Mouse (Mus musculus): ENCODE data around the gene Tars2. TPM values are rescaled to one million over a fixed set of nuclear protein-coding genes. Genes with fewer than 3 reads are reported as not detected.

Gene Tars2
- total RNA-seq, 2 experiments from 2014 or later, result 38.0 to 39.8 TPM

DNA sequence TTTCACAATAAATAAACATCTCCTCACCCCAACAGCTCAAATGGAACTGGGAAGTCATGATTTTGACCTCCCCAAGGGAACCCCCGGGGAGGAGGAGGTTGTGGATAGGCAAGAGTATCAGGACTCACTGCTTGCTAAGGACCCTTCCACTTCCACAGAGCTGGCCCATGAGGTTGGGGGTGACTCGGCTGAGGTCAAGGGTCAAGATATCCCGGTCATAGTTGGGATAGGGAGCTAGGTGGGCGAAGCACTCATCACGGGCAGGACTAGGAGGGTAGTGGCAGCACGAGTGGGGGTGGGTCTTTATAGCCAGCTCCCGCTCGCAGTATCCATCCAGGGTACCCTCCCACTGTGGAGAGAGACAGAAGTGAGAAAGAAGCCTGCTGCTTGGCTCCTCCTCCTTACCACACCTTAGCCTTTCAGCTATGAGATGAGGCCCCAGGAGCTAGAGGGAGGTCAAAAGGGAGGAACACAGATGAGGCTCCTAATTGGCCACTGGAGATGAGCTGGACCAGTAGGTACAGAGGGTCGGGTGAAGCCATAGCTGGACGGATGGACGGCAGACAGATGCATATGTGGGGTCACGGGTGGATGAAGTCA lies 24.8 kb downstream of the Tars2 start:
- no peak for DNase-seq (ENCODE audit: low spot score in 2 of 2)

DNA sequence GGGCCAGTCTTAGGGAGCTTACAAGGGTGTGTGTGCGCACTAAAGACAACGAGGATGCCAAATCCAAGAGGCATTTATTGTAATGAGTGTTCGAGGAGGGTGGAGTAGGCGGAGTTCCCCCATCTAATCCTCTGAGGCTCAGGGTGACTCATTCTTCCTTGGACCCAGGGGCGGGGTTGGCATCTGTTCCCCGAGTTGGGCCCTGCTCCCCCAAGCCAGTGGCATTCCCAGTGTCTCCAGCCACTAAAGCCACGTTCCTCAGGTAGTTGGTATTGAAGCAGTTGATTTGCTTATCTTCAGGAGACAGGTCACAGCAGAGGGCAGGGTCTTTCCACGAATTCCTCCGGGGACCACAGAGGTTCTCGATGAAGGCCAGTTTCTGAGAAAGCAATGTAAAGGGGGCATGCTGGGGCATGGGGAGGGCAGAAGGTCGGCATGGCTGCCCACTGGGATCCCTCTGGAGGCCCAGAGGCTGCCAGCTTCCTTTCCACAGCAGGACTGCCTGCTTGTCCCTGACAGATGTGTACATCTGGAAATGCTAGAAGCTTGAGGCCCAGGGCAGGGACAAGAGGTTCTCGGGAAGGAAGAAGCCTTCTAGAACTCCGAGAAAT lies 25.8 kb downstream of the Tars2 start:
- DNase-seq (ENCODE audit: low spot score in 2 of 2), result no peak

DNA sequence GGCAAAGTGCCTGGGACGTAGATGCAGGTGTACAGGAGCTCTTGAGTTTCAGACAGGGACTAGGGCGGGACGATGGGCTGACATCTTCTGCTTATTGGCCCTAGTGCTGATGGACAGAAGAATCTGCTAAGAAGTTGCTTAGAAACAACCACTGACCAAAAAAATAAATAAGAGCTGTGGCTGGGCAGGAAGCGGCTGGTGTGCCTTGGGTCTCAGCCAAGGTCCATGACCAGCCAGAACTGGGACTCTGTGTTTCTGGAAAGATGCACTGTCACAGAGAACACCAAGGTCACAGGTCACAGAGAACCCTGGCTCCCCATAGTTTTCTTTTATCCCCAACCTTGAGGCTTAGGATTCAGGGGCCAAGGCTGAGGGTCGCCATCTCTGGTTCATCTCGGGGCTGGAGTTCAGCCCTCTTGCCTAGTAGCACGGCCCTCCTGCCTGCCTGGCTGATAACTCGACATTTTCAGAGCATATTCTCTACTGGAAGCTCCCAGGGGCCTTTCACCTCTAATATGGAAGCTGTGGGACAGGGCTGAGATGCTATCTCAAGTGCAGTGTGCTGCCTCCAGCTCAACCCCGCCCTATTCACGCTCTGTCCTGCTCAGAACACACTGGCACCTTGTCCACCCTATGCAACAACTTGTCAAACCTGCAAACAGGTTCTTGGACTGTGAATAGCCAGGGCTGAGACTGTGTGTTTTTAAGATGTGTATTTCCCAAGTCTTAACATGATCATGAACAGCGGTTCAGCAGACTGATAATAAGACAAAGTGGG lies 27.1 kb downstream of the Tars2 start:
- no peak for DNase-seq (ENCODE audit: low spot score in 2 of 2)

DNA sequence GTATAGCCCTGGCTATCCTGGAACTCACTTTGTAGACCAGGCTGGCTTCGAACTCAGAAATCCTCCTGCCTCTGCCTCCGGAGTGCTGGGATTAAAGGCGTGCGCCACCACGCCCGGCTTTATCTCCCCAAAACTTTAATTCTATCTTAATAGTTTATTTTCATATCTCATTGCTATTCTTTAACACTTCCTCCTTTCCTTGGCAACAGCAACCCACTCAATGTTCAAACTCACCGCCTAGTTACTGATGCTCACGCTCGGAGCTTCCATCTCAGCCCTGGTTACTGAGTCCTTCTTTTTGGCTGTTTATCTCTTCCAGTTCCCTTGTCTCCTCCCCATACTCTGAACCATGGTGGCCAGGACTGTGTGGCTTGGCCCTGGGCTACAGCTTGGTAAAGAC lies 27.7 kb downstream of the Tars2 start:
- no peak for DNase-seq (ENCODE audit: low spot score in 2 of 2)

DNA sequence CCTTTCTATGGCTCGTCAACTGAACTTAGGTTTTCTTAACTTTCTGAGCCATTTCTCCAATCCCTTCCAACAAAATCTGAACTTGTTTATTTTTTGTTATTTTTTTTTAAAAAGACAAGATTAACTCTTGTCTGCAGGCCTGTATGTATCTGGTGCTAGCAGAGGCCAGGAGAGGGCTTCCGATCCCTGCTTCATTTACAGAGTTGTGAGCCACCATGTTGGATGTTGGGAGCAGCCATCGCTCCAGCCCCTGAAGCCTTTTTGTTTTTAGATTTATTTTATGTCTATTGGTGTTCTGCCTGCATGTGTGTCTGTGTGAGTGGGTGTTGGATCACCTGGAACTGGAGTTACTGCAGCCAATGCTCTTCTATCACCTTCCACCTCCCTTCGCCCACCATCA lies 28.2 kb downstream of the Tars2 start:
- DNase-seq (ENCODE audit: low spot score in 2 of 2), result no peak

DNA sequence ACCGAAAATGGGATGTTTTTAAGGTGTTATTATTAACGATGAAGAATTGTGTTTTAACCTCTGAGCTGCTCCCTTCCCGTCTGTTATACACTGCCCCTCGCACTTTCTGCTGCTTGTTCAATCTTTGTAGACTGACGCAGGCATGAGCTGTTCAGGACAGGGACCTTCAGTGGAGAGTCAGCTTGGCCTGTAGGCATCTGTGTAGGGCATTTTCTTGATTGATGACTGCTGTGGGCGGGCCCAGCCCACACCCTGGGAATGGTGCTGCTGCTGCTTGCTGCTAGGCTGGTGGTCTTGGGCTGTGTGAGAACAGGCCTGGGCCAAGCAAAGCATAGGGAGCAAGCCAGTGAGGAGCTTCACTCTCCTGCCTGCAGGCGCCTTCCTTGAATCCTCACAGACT lies 29.6 kb downstream of the Tars2 start:
- DNase-seq (ENCODE audit: low spot score in 2 of 2), result no peak

DNA sequence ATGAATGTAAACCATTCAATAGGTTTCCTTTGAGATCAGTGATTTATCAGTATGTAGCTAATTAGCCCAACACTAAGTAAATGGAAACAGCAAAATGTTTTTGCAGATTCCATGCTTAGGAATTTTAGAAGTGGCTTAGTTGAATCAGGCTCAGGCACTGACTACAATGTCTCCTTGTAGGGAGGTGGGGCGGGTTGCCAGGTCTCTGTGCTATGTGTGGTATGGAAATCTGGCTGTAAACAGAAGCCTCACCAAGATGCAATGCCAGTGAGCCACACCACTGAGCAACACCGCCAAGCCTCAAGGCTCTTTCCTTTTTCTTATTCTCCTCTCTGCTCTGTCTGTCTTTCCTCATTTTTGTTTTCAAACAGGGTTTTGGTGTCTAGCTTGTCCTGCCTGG lies 31.1 kb downstream of the Tars2 start:
- no peak for DNase-seq (ENCODE audit: low spot score in 2 of 2)

DNA sequence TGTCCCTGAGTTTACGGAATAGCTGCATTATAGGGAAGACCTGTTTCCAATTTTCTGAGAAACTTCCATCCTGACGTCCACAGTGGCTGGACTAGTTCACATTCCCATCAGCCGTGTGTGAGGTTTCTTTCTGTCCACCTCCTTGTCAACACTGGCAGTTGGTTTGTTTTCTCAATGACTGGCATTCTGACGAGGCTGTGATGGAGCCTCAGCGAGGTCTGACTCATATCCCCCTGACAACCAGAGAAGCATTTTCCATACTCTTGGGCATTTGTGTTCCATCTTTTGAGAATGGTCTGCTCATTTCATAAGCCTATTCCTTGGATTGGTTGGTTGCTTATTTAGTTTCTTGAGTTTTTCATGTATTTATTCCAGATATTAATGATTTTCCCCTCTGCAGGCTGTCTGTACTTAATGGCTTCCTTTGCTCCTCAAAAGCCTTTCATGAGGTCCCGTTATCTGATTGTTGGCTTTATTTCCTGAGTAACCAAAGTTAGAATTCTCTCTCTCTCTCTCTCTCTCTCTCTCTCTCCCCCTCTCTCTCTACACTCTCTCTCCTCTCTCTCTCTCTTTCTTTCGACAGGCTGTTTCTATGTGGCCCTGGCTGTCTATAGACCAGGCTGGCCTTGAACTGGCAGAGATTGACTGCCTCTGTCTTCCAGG lies 33.2 kb downstream of the Tars2 start:
- no peak for DNase-seq (ENCODE audit: low spot score in 2 of 2)

DNA sequence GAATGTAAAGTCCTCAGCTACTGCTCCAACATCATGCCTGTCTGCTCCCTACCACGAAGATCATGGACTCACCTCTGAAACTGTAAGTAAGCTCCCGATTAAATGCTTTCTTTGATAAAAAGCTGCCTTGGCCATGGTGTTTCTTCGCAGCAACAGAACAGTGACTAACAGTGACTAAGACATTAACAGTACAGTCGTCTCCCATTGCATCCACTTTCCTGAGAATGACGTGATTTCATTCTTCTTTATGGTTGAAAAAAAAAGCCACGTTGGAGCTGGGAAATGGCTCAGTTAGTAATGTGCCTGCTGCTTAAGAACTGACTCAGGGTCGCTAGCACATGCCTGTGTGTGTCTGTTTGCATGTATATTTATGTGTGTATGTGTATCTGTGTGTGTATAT lies 34.1 kb downstream of the Tars2 start:
- DNase-seq (ENCODE audit: low spot score in 2 of 2), result no peak

DNA sequence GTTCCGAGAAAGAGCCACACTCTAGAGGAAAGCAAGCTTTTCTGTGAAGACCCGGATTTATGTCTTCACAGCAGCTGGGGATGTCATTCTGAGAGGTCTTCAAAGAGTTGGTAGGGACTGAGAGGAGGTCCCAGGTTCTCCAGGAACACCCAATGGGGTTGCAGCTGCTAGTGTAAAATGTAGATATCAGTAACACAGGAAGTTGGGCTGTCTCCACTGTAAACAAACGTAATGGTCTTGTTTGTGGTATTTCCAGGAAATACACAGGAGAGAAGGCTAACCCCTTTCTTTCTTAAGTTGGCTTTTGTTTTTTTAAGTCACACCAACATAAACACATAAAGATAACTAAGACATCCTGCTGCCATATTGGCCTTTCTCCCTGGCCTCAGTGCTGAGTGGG lies 37.6 kb downstream of the Tars2 start:
- no peak for DNase-seq (ENCODE audit: low spot score in 2 of 2)

DNA sequence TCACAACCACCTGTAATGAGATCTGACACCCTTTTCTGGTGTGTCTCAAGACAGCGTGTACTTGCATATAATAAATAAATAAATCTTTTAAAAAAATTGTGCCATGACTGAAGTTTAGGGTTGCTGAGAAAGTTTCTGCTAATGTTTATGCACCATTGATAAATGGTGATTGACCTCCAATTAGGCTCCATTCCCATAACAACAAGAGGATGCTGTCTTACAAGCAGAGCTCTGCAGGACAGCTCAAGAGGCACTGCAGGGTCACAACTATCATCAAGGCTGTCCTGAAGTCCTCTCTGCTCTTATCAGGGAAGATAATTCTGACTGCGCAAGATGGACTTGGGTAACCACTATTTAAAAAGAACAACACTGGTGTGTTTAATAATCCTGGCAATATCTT lies 41.9 kb downstream of the Tars2 start:
- no peak for DNase-seq (ENCODE audit: low spot score in 2 of 2)

DNA sequence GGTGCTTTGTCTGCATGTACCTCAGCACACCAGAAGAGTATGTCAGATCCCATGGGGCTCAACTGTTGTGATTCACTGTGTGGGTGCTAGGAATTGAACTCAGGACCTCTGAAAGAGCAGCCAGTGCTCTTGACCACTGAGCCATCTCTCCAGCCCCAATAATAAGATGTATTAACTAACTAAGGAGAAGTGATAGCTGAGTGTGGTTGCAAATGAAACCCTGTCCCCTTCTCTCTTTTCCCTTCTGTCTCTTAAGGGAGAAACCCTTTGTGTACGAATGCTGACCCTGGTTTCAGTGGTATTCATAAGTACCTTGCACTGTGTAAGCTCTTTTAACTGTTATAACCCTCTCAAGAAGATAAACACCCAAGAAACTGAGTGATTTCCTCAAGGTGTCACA lies 43.9 kb downstream of the Tars2 start:
- no peak for DNase-seq (ENCODE audit: low spot score in 2 of 2)

DNA sequence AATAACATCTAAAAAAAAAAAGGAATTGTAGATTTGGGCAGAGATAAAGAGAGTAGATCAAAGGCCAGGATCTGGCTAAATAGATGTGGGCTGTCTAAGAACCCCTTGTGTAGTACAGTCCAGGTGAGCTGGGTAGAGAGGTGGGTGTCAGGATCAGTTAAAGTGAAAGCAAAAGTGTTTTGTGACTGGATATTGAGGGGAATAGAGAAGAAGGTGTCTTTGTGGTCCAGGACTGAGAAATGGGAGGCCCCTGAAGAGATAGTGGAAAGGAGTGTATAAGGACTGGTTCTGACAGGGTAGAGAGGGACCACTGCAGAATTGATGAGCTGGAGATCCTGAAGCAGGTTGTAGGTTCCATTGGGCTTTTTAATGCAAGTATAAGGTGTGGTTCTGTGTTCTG lies 50.0 kb downstream of the Tars2 start:
- no peak for DNase-seq (ENCODE audit: low spot score in 2 of 2)

DNA sequence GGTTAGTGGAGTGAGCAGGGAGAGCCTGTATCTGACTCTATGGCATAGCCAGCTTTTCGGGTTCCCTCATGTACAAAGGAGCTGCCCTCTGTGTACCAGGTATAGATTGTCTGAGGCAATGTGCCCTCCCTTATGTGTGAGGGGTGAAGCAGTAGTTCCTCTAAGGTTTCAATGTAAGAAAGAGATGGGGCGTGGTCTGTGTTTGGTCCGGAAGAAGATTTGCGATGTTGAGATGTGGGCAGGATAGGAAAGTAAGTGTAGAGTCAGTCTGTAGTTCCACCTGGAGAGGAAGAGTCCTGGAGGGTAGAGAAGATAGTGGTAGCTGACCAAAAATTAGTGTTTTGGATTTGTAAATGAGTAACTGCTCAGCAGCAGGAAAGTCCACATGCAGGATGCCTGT lies 51.0 kb downstream of the Tars2 start:
- no peak for DNase-seq (ENCODE audit: low spot score in 2 of 2)

DNA sequence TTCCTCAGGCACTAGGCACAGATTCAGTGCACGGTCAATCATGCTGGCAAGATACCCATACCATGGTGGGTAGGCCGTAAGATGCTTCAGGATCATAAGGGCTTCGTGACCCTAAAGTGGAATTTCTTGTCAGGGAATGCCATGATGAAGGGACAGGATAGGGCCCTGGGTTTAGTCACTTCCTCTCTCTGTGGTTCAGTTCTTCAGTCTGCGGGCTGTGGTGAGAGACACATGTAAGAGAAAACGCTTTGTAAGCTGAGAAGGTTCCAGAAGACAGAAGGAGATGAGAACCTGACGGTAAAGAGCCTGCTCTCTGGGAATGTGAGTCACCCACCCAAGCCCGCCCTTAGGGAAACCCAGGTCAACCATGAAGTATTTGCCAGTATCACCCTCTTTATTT lies 52.5 kb downstream of the Tars2 start:
- no peak for DNase-seq (ENCODE audit: low spot score in 2 of 2)

DNA sequence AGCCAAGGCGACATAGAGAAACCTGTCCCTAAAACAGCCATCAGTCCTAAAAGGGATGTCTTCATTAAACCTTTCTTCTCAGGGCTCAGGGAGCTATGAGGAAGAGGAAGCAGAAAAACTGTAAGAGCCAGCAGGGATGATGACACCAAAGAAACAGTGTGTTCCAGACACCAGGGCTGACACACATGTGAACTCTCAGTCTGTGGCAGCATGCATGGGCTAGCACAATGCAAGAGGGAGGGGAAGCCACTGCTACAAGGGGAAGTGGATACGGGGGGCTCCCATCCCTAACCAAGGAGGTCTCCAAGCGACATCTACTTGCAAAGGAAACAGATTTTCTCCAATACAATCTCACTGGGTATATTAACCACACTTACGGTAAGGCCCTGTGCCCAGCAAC lies 53.7 kb downstream of the Tars2 start:
- no peak for DNase-seq (ENCODE audit: low spot score in 2 of 2)

DNA sequence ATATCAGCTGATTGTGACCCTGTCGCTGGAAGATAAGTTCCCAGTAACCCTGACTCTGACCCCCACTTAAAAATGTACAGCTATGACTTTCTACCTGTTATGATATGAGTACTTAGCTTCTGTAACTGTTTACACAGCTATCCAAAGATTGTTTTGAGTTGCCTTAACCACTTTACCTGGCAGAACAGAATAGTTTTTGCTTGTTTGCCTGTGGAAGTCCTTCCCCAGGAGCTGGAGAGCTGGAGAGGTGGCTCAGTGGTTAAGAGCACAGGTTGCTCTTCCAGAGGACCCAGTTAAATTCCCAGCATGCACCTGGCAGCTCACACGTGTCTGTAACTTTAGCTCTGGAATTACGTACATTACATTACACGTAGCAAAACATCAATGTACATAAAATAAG lies 55.4 kb downstream of the Tars2 start:
- no peak for DNase-seq (ENCODE audit: low spot score in 2 of 2)

DNA sequence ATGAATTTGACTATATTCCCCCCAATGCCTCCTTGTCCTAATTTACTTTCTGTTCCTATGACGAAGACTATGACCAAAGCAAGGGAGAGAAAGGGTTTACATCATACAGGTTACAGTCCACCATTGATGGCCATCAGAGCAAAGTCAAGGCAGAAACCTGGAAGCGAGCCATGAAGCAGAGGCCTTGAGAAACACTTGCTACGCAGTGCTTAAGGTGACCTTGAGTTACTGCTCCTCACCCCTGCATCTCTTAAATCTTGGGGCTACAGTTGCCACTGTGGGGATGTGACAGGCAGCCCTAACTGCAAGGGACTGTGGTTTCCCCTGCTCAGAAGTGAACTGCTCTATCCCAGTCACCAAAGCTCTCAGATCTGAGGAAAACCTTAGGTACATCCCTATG lies 56.7 kb downstream of the Tars2 start:
- no peak for DNase-seq (ENCODE audit: low spot score in 2 of 2)

DNA sequence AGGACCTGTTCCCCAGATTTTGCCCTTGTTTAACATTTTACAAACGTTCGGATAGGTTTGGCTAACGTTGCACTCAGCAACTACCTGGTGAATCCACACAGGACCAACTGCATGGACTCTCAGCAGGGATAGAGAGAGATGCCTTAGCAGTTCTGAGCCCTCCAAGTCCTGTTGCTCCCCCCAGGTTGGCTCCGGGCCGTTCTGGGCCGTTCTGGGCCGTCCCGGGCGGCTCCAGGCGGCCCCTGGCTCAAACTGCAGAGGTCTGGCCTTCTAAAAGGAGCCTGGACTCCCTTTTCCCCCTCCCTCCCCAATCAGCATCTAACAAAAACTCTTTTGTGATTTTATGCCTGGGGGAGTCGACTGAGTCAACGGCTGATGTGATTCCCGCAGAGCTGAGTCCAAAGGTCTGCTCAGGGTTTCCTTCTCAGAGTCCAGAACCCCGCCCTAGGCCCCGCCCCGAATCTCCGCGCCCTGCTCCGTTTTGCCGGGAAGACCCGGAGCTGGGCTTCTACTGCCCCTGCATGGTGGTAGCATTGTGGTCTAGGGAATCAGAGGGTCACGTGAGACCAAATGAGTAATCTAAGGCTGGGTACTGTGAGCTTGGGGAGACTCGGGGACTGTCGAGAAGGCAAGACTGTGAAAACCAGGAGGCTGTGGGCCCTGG lies 58.0 kb downstream of the Tars2 start:
- peak; percentile 31 to 50 for DNase-seq (ENCODE audit: low spot score in 2 of 2)

DNA sequence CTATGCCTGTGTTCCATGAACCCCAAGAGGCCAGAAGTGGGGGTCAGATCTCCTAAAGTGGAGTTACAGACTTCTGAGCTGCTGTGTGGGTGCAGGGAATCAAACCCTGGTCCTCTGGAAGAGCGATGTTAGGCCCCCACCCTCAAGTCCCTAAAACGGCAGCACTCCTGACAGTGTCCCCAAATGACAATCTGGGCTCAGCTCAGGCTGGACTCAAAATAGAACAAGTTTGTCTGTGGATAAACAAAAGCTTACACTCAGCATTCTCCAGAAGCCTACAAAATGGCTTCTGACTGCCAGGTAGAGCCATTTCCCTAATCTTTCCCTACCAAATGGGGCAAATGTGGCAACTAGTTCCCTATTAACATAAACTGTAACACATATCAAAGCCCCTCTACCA lies 58.9 kb downstream of the Tars2 start:
- DNase-seq (ENCODE audit: low spot score in 2 of 2), result no peak

DNA sequence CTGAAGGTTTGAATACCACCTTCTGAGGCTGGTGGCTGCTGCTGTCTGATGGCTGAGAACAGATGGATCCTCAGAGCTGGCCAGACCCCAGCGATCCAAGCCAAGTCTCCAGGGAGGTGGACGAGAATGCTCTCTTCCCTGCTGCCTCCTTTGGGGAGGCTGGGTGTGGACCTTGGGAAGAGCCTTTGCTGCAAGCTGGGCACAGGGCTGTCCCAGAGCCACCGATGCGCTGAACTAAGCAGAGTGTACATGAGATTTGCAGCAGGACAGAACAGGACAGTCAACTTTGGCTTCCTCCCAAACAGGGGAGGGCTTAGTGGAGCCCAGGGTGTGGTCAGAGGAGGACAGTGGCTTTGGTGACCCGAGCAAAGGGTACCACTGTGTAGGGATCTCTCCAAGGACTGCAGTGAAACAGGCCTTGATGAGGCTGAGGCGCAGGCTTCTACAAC lies 59.7 kb downstream of the Tars2 start:
- DNase-seq (ENCODE audit: low spot score in 2 of 2), result no peak

DNA sequence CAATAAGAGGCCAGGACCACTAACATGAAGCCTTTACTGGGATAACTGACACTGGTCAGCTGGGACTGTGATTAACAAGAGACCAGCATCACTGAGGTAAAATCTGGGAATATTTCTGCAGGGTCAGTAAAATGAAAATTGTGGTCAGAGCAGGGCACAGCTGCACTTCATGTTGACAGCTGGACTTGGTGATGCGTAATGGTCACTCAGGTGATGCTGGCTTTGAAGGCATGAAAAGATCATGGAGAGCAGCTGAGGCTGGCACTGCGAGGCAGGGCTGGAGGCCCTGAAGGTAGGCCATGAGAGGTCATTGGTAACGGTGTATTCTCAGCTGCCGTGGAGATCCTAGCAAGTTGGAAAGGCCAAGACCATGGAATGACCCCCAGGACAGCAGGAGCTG lies 61.7 kb downstream of the Tars2 start:
- DNase-seq (ENCODE audit: low spot score in 2 of 2), result no peak
